Comparison of ENCODE assay signal across 23 mouse cellular contexts in genomic region chr14:77870926-77871325, GRCm38 (mm10). TPM values are rescaled to one million over a fixed set of nuclear protein-coding genes. Genes with fewer than 3 reads are reported as not detected.
DNase-seq lines count a peak whose midpoint lies in the region; ATAC-seq lines count a peak whose summit lies in the region.
"Had no signal": no experiment of that assay in that cellular context is flagged by ENCODE, and none has a peak within 500 bp of the region (broad histone marks: within the 10 kb centered on the region; RNA-seq: fewer than 3 reads in every experiment).

No protein-coding gene starts in this region.

- no peak overlapping the region for H3K27ac ChIP-seq in midbrain, embryonic 16.5 days (ENCODE audit: low read length)
- no peak overlapping the region for H3K27ac ChIP-seq in midbrain, embryonic 10.5 days (replicated peaks)
- H3K27ac ChIP-seq: embryonic facial prominence, embryonic 13.5 days; forebrain, embryonic 15.5 days; hindbrain, embryonic 13.5 days; liver, embryonic 14.5 days; lung, embryonic 15.5 days; midbrain, embryonic 13.5 days had no signal

- ATAC-seq in midbrain, embryonic 16.5 days, result no peak
- ATAC-seq: forebrain, embryonic 15.5 days; intestine, postnatal 0 days; midbrain, embryonic 13.5 days; Patski had no signal

- peak; percentile 49 for DNase-seq in thymus, postnatal 0 days (ENCODE audit: low spot score)
- DNase-seq in thymus, postnatal 10 days (ENCODE audit: low spot score in 2 of 2), result no peak
- peak; percentile 79 for DNase-seq in induced T-regulatory cell, adult 2 months (ENCODE audit: low read depth)
- DNase-seq in natural killer cell, adult 2 months (ENCODE audit: low spot score in 2 of 2), result peak; percentile 43 to 47
- DNase-seq in midbrain, embryonic 10.5 days (ENCODE audit: low spot score), result no peak
- DNase-seq in gastrocnemius, postnatal 36 days, result no peak
- DNase-seq: adrenal gland, postnatal 14 days; cerebellum, adult 11 months; cerebellum, postnatal 10 days; heart, postnatal 14 days; lung, postnatal 4 days had no signal

- no peak overlapping the region for H3K4me2 ChIP-seq in midbrain, embryonic 16.5 days (ENCODE audit: low read length)
- H3K4me2 ChIP-seq: embryonic facial prominence, embryonic 13.5 days; forebrain, embryonic 15.5 days; heart, embryonic 12.5 days; hindbrain, embryonic 13.5 days; lung, embryonic 15.5 days; midbrain, embryonic 13.5 days had no signal

- WGBS in midbrain, embryonic 16.5 days, result 93% methylated on average over 3 of the region's 3 CpGs
- WGBS in midbrain, embryonic 10.5 days, result 91% methylated on average over 3 of the region's 3 CpGs

- peaks cover 3% of the 10 kb centered on the region; the same call in 1 of the 2 replicates for H3K4me1 ChIP-seq in midbrain, embryonic 16.5 days (ENCODE audit: control insufficient read depth, insufficient read depth, low read length)
- peaks cover 19% of the 10 kb centered on the region for H3K4me1 ChIP-seq in midbrain, embryonic 10.5 days
- H3K4me1 ChIP-seq: embryonic facial prominence, embryonic 13.5 days had no signal

- no peaks in the 10 kb centered on the region for H3K27me3 ChIP-seq in midbrain, embryonic 16.5 days (ENCODE audit: control insufficient read depth, insufficient read depth, low read depth, low read length)
- no peaks in the 10 kb centered on the region for H3K27me3 ChIP-seq in midbrain, embryonic 10.5 days (ENCODE audit: low read depth, poor library complexity, severe bottlenecking)
- H3K27me3 ChIP-seq: embryonic facial prominence, embryonic 13.5 days; forebrain, embryonic 15.5 days; heart, embryonic 12.5 days; hindbrain, embryonic 13.5 days; lung, embryonic 15.5 days; midbrain, embryonic 13.5 days; Patski had no signal

- intact Hi-C loops in gastrocnemius, postnatal 36 days (cut with DNase I), result no loop called here

- no peaks in the 10 kb centered on the region for H3K36me3 ChIP-seq in midbrain, embryonic 16.5 days (ENCODE audit: control insufficient read depth, insufficient read depth, low read length)
- peaks cover 2% of the 10 kb centered on the region; the same call in 1 of the 2 replicates for H3K36me3 ChIP-seq in midbrain, embryonic 10.5 days
- H3K36me3 ChIP-seq: forebrain, embryonic 15.5 days; lung, embryonic 15.5 days; midbrain, embryonic 13.5 days had no signal

- no peak overlapping the region for H3K9ac ChIP-seq in midbrain, embryonic 16.5 days (ENCODE audit: low read depth, low read length)
- H3K9ac ChIP-seq: embryonic facial prominence, embryonic 13.5 days; forebrain, embryonic 15.5 days; heart, embryonic 12.5 days; hindbrain, embryonic 13.5 days; liver, embryonic 14.5 days; lung, embryonic 15.5 days; midbrain, embryonic 13.5 days had no signal

- no peaks in the 10 kb centered on the region for H3K9me3 ChIP-seq in midbrain, embryonic 16.5 days (replicated peaks; ENCODE audit: control insufficient read depth, low read length, poor library complexity, severe bottlenecking)
- H3K9me3 ChIP-seq in midbrain, embryonic 10.5 days (replicated peaks), result no peaks in the 10 kb centered on the region
- H3K9me3 ChIP-seq: embryonic facial prominence, embryonic 13.5 days; forebrain, embryonic 15.5 days; heart, embryonic 12.5 days; hindbrain, embryonic 13.5 days; lung, embryonic 15.5 days; midbrain, embryonic 13.5 days had no signal

- H3K4me3 ChIP-seq in midbrain, embryonic 16.5 days (ENCODE audit: low read depth, low read length), result no peak overlapping the region
- H3K4me3 ChIP-seq in midbrain, embryonic 10.5 days, result no peak overlapping the region
- H3K4me3 ChIP-seq: embryonic facial prominence, embryonic 13.5 days; forebrain, embryonic 15.5 days; heart, embryonic 12.5 days; hindbrain, embryonic 13.5 days; lung, embryonic 15.5 days; midbrain, embryonic 13.5 days; myocyte had no signal

RNA-seq across cellular contexts. Expression of gene Dnajc15, which starts 4.0 kb away (rescaled TPM):
- polyA plus RNA-seq in thymus, postnatal 0 days (2015; fragmentation: Nextera tagmentation; extraction: Ambion mirVana), result 263 and 298 TPM in 2 replicates
- polyA plus RNA-seq in midbrain, embryonic 16.5 days (2015; fragmentation: Nextera tagmentation; extraction: Ambion mirVana), result 79.3 and 90.1 TPM in 2 replicates
- 102 and 114 TPM in 2 replicates for polyA plus RNA-seq in midbrain, embryonic 10.5 days (2016; fragmentation: Nextera tagmentation; extraction: Ambion mirVana)
- 100 to 1,000 TPM; 125 to 134 TPM for total RNA-seq in gastrocnemius, postnatal 36 days (2021)

RNA-seq across cellular contexts. Expression of gene Epsti1, which starts 33.1 kb away (rescaled TPM):
- polyA plus RNA-seq in thymus, postnatal 0 days (2015; fragmentation: Nextera tagmentation; extraction: Ambion mirVana), result 66.6 and 104 TPM in 2 replicates
- 0.32 TPM in 1 of 2 replicates, not detected in the other for polyA plus RNA-seq in midbrain, embryonic 16.5 days (2015; fragmentation: Nextera tagmentation; extraction: Ambion mirVana)
- polyA plus RNA-seq in midbrain, embryonic 10.5 days (2016; fragmentation: Nextera tagmentation; extraction: Ambion mirVana), result 0.16 TPM in 1 of 2 replicates, not detected in the other
- total RNA-seq in gastrocnemius, postnatal 36 days (2021), result under 1 TPM; 0.28 to 0.52 TPM
- total RNA-seq: ES-E14 had no signal
- polyA plus RNA-seq: Patski had no signal

Comparison
In these comparisons a context has a peak if more than half of its experiments do, and no peak if none do; other contexts are left out.
1. DNase-seq: peak in thymus, postnatal 0 days (single experiment), induced T-regulatory cell, adult 2 months (single experiment) and natural killer cell, adult 2 months (2 of 2); none in thymus, postnatal 10 days (0 of 2), midbrain, embryonic 10.5 days (single experiment) and gastrocnemius, postnatal 36 days (0 of 2).
2. RNA of gene Epsti1, which starts 33.1 kb away (polyA plus RNA-seq): 66.6 to 104 TPM in thymus, postnatal 0 days; 0.32 TPM in midbrain, embryonic 16.5 days and 0.16 TPM in midbrain, embryonic 10.5 days; every median in the first group is over 10 times any median in the second.